Mouse (Mus musculus) ES-E14 (cell line): ENCODE results near the gene Grik5.

Source experiments
- MAFK ChIP-seq: IDR thresholded peaks from 2 replicates; pipeline ENCODE4 v1.6.1; 2014; ENCODE audit warnings: mild to moderate bottlenecking, low read depth, low read length, inconsistent platforms; ENCODE audit not compliant: insufficient read depth
- ZC3H11A ChIP-seq: IDR thresholded peaks from 2 replicates; pipeline ENCODE4 v1.6.1; 2012; ENCODE audit warnings: low read depth, mild to moderate bottlenecking, inconsistent platforms, low read length, borderline replicate concordance
- ZNF384 ChIP-seq: IDR thresholded peaks from 2 replicates; pipeline ENCODE4 v1.6.1; 2012; ENCODE audit warnings: low read depth, low read length, inconsistent platforms

- no peak for TF ChIP-seq ZC3H11A
- TF ChIP-seq MAFK: no peak
- TF ChIP-seq ZNF384: no peak
These were observed 91.7 kb downstream of the Grik5 start for GRCm38 (mm10) chr7:24980439-24980838.
